Mouse (Mus musculus) frontal cortex, adult 2 months (tissue): ENCODE results near the gene Cnga2. TPM values are rescaled to one million over a fixed set of nuclear protein-coding genes. Genes with fewer than 3 reads are reported as not detected.

Experiments used
- DNase-seq, 2 experiments: peaks; one replicate each; pipeline ENCODE4 v3.0.0; 2022; ENCODE audit warnings: low spot score in 1 of 2; ENCODE audit errors: extremely low spot score in 1 of 2
- polyA plus RNA-seq: library from polyadenylated mRNA; depleted of rRNA; stranded (reverse); fragments of >200 nt; gene quantifications from 2 replicates; pipeline ENCODE4 v1.2.3, GENCODE M21; 2012; rRNA removed

The Cnga2 gene
- polyA plus RNA-seq, 1 experiment: 0.68 TPM

DNA sequence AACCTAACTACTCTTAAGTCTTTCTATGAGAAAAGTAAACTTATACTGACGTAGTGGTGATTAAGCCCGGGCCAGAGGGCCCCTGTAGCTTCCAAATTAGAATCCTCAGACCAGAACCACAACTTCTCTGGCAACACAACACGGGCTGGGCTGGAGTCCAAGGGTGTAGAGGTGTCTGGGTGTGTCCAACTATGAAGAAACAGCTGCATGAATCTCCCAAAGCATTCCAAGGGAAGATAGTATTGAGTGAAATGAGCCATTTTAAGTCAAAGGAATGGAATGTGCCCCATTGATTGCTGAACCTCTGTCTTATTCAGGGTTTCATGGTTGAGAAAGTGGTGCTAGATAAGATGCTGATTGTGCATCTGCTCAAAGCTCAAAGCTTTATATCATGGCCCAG lies 52.4 kb downstream of the Cnga2 start:
- DNase-seq: no peak

DNA sequence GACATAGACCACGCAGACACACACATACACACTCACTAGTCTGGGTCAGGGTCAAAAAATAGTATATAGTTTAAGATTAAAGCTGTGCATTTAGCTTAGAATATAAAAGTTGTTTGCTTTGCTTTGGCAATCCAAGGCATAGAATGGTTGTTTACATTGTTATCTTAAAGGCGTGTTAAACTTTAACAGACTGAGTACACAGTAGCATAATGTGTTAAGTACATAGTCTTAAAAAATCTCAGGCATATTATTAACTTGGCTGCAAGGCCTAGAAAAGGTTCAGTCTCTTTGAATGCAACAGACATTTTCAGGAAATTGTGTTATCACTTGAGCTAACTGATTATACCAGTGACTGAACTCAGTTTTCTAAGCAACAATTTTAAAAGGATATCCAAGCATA lies 56.3 kb downstream of the Cnga2 start:
- DNase-seq: no peak

Other genes starting within 250 kb of the Cnga2 start
- 27.2 and 28.3 TPM in 2 replicates for gene Vma21, start 175.9 kb upstream of the Cnga2 start, polyA plus RNA-seq
- 1.7 and 2.1 TPM in 2 replicates for gene Gm1141, start 70.8 kb upstream of the Cnga2 start, polyA plus RNA-seq
- 21.4 and 22.3 TPM in 2 replicates for gene Prrg3, start 29.2 kb upstream of the Cnga2 start, polyA plus RNA-seq
- gene Fate1, start 18.9 kb upstream of the Cnga2 start, polyA plus RNA-seq: 0.12 and 0.36 TPM in 2 replicates
- not detected in 2 replicates for gene Magea4, start 230.2 kb downstream of the Cnga2 start, polyA plus RNA-seq